Mouse (Mus musculus): ENCODE results near the gene Hist2h2aa1.

The Hist2h2aa1 gene

DNA sequence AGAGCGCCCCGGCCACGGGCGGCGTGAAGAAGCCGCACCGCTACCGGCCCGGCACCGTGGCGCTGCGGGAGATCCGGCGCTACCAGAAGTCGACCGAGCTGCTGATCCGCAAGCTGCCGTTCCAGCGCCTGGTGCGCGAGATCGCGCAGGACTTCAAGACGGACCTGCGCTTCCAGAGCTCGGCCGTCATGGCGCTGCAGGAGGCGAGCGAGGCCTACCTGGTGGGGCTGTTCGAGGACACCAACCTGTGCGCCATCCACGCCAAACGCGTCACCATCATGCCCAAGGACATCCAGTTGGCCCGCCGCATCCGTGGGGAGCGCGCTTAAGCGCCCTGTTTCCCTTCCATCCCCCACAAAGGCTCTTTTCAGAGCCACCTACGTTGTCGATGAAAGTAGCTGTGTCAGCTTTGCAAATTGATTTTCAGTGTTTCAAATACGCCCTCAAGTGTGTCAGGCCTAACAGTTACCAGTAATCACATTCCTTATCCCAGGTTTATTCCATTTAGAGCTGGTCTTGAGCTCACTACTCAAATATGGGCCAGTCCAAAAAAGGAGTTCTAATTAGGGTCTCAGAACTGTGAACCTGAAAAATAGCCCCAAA lies 23.6 kb downstream of the Hist2h2aa1 start:
- in situ Hi-C loops (cut with MboI; ENCODE audit: unreplicated experiment in 2 of 2) = loop anchor here in 1 of 2 experiments (5.0 to 25.0 kb wide), 3 partner anchors 42 to 607 kb away; partner anchors contain the start of gene Mcl1

GRCm38 (mm10) chr3:96269511-96270474 lies 24.5 kb downstream of the Hist2h2aa1 start, which contains the start of gene Hist2h2bb:
Gene Hist2h2bb, plus strand, starts transcription at chr3:96269752.
- in situ Hi-C loops (cut with MboI; ENCODE audit: unreplicated experiment in 2 of 2) = loop anchor here in 1 of 2 experiments (5.0 to 25.0 kb wide), 3 partner anchors 42 to 607 kb away; partner anchors contain the start of gene Mcl1

DNA sequence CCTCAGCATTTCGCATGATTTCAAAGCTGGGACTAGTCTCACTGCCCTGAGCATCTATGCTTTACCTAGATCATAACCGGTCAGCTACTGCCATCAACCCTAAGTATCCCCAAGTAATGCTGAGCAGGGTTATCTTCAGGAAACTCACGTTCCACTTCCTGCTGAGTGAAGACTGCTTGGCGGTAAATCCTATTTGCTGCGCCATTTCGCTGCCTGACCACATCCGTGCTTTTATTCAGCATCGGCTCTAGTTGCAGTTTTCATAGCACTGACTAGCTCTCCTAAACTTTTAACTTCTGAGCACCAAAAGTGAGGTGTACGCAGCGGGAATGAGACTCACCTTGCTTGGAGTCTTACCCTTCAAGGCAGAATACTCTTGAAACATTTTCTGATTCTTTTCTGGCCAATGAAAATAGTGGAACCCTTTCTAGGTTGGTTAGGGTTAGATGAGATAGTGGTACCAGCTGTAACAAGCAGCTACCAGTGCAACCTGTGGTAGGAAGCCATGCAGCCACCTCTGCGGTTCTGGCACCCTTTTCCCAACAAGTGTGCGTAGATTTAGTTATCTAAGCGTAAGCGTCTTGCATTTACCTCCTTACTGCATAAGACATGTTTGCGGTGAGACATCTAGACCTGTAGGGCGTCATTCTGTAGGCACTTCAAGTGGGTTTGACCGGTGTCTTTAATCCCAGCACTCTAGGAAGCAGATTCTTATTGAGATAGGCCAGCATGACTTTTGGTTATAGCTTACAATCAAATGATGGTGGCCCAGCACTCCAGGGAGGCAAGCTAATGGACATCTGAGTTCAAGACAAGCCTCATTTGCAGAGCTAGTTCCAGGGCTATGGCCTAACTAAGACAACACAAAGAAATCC lies 28.5 kb downstream of the Hist2h2aa1 start:
- in situ Hi-C loops (cut with MboI; ENCODE audit: unreplicated experiment in 2 of 2) = loop anchor here in 1 of 2 experiments (25.0 kb wide), 2 partner anchors 312 to 612 kb away; partner anchors contain the start of gene Mcl1

- in situ Hi-C loops (cut with MboI; ENCODE audit: unreplicated experiment in 2 of 2) = loop anchor here (5.0 to 25.0 kb wide), 2 partner anchors 225 to 360 kb away; partner anchors contain the start of genes Gm42957 (in 2 of the 2), Itga10 (in 2 of the 2), Pex11b (in 2 of the 2) and Rbm8a (in 2 of the 2)
Observed at GRCm38 (mm10) chr3:96277428-96277799, 32.1 kb downstream of the Hist2h2aa1 start.

- in situ Hi-C loops (cut with MboI; ENCODE audit: unreplicated experiment in 2 of 2) = loop anchor here (5.0 to 25.0 kb wide), 2 partner anchors 224 to 359 kb away; partner anchors contain the start of genes Gm42957 (in 2 of the 2), Itga10 (in 2 of the 2), Pex11b (in 2 of the 2) and Rbm8a (in 2 of the 2)
Observed at GRCm38 (mm10) chr3:96277800-96278624, 32.7 kb downstream of the Hist2h2aa1 start.

DNA sequence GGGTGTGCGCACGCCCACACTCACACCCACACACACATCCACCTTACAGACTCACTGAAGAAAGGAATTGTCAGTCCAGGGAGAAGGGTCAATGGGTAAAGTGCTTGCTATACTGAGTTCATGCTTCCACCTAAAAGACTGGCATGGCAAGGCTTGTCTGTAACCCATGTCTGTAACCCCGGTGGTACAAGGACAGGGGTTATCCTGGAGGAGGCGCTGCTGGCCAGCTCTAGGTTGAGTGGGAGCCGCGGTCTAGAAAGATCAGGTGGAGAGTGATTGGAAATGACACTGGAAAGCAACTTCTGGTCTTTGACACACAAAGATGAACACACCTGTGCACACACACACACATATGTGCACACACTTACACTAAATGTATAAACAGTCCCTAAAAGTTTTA lies 35.4 kb downstream of the Hist2h2aa1 start:
- in situ Hi-C loops (cut with MboI; ENCODE audit: unreplicated experiment in 2 of 2) = loop anchor here (5.0 to 25.0 kb wide), 3 partner anchors 47 to 357 kb away; partner anchors contain the start of genes Gm42957 (in 2 of the 2), Itga10 (in 2 of the 2), Pex11b (in 2 of the 2) and Rbm8a (in 2 of the 2)

GRCm38 (mm10) chr3:96284457-96284856 lies 39.2 kb downstream of the Hist2h2aa1 start:
- in situ Hi-C loops (cut with MboI; ENCODE audit: unreplicated experiment in 2 of 2) = loop anchor here (5.0 to 25.0 kb wide), 3 partner anchors 43 to 353 kb away; partner anchors contain the start of genes Gm42957 (in 2 of the 2), Itga10 (in 2 of the 2), Pex11b (in 2 of the 2) and Rbm8a (in 2 of the 2)

- in situ Hi-C loops (cut with MboI; ENCODE audit: unreplicated experiment in 2 of 2) = loop anchor here (25.0 kb wide), 1 partner anchor 350 kb away; the partner anchor contains the start of genes Gm42957 (in 2 of the 2), Itga10 (in 2 of the 2), Pex11b (in 2 of the 2) and Rbm8a (in 2 of the 2)
Observed at GRCm38 (mm10) chr3:96287334-96287733, 42.0 kb downstream of the Hist2h2aa1 start.

DNA sequence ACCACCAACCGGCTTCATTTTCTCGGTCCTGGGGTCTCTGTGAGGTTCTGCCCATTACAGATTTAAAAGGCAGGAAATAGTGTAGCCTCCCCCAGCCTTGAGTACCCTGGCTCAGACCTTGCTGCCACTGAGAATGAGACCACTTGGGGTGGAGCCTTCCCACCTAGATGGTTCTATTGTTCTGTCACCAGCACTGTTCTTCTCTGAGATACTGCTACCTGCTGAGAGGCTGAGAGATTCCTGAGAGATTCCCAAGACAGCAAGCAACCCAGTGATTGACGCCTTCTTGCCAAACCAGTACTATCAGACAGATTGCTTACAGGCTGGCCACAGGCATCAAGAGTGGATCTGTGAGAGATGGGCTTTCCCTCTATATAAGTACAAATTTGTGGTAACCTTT lies 43.9 kb downstream of the Hist2h2aa1 start:
- in situ Hi-C loops (cut with MboI; ENCODE audit: unreplicated experiment in 2 of 2) = loop anchor here (25.0 kb wide), 1 partner anchor 348 kb away; the partner anchor contains the start of genes Gm42957 (in 2 of the 2), Itga10 (in 2 of the 2), Pex11b (in 2 of the 2) and Rbm8a (in 2 of the 2)

DNA sequence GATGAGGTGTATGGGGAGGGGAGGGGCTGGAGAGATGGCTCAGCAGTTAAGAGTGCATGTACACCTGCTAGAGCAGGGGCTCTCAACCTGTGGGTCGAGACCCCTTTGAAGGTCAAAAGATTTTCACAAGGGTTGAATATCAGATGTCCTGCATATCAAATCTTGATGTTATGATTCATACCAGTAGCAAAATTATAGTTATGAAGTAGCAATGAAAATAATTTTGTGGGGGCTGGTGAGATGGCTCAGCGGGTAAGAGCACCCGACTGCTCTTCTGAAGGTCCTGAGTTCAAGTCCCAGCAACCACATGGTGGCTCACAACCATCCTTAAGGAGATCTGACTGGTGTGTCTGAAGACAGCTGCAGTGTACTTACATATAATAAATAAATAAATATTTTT lies 45.4 kb downstream of the Hist2h2aa1 start:
- in situ Hi-C loops (cut with MboI; ENCODE audit: unreplicated experiment in 2 of 2) = loop anchor here (25.0 kb wide), 1 partner anchor 347 kb away; the partner anchor contains the start of genes Gm42957 (in 2 of the 2), Itga10 (in 2 of the 2), Pex11b (in 2 of the 2) and Rbm8a (in 2 of the 2)

- in situ Hi-C loops (cut with MboI; ENCODE audit: unreplicated experiment in 2 of 2) = loop anchor here (25.0 kb wide), 1 partner anchor 345 kb away; the partner anchor contains the start of genes Gm42957 (in 2 of the 2), Itga10 (in 2 of the 2), Pex11b (in 2 of the 2) and Rbm8a (in 2 of the 2)
Observed at GRCm38 (mm10) chr3:96292641-96293040, 47.3 kb downstream of the Hist2h2aa1 start.

GRCm38 (mm10) chr3:96293368-96293767 lies 48.1 kb downstream of the Hist2h2aa1 start:
- in situ Hi-C loops (cut with MboI; ENCODE audit: unreplicated experiment in 2 of 2) = loop anchor here (25.0 kb wide), 1 partner anchor 344 kb away; the partner anchor contains the start of genes Gm42957 (in 2 of the 2), Itga10 (in 2 of the 2), Pex11b (in 2 of the 2) and Rbm8a (in 2 of the 2)

- in situ Hi-C loops (cut with MboI; ENCODE audit: unreplicated experiment in 2 of 2) = loop anchor here (25.0 kb wide), 1 partner anchor 344 kb away; the partner anchor contains the start of genes Gm42957 (in 2 of the 2), Itga10 (in 2 of the 2), Pex11b (in 2 of the 2) and Rbm8a (in 2 of the 2)
Observed at GRCm38 (mm10) chr3:96293787-96294186, 48.5 kb downstream of the Hist2h2aa1 start, which contains the start of gene Fcgr1. Gene Fcgr1, minus strand, starts transcription at chr3:96293969.

Data from v-Abl transformed pro-B cells (cell line).